Mouse (Mus musculus) brain, embryonic 14.5 days (tissue): ENCODE measurements at regions not wholly inside any gene's neighbourhood (a gene's known extent, or its start where the extent isn't known, plus 50 kb on each side); places are given as distances from the start of the nearest gene placed in this dataset.

Source experiments
- DNase-seq: peaks from one replicate; pipeline ENCODE4 v3.0.0-alpha.2; 2011; ENCODE audit warnings: low read depth
- CTCF ChIP-seq: fragments of 200-500 bp; IDR thresholded peaks from 2 replicates; pipeline ENCODE4 v1.5.1; 2012; ENCODE audit warnings: inconsistent platforms, mild to moderate bottlenecking, moderate library complexity, borderline replicate concordance; ENCODE audit not compliant: insufficient read depth, insufficient read length; ENCODE audit errors: extremely low read depth
- POLR2A ChIP-seq: fragments of 200-500 bp; IDR thresholded peaks from 2 replicates; pipeline ENCODE4 v1.6.1; 2012; ENCODE audit warnings: mild to moderate bottlenecking, inconsistent platforms, borderline replicate concordance; ENCODE audit not compliant: poor library complexity, insufficient read depth, insufficient read length, severe bottlenecking; ENCODE audit errors: extremely low read depth

- TF ChIP-seq CTCF: no peak
- TF ChIP-seq POLR2A: no peak
- DNase-seq: no peak
Observed at GRCm38 (mm10) chr5:73804556-73805230, 153.5 kb downstream of the Spata18 start.

- DNase-seq: no peak
- no peak for TF ChIP-seq CTCF
- no peak for TF ChIP-seq POLR2A
Observed at GRCm38 (mm10) chr5:73810660-73811059, 159.5 kb downstream of the Spata18 start.

GRCm38 (mm10) chr5:73811094-73811521 lies 159.9 kb downstream of the Spata18 start:
- no peak for TF ChIP-seq CTCF
- TF ChIP-seq POLR2A: no peak
- peak; percentile 2 for DNase-seq

- no peak for DNase-seq
- TF ChIP-seq CTCF (no peak), POLR2A (no peak)
Observed at GRCm38 (mm10) chr5:73815752-73816151, 164.6 kb downstream of the Spata18 start.

- TF ChIP-seq POLR2A (no peak), CTCF (no peak)
- no peak for DNase-seq
Observed at GRCm38 (mm10) chr5:73817180-73817579, 166.0 kb downstream of the Spata18 start.

- DNase-seq: peak; percentile 3
- TF ChIP-seq CTCF: no peak
- TF ChIP-seq POLR2A: no peak
Observed at GRCm38 (mm10) chr5:73821956-73822545, 170.9 kb downstream of the Spata18 start.

GRCm38 (mm10) chr5:73823421-73823820 lies 172.2 kb downstream of the Spata18 start:
- no peak for DNase-seq
- TF ChIP-seq POLR2A (no peak), CTCF (no peak)

- no peak for TF ChIP-seq POLR2A
- no peak for TF ChIP-seq CTCF
- DNase-seq: no peak
Observed at GRCm38 (mm10) chr5:73826941-73827340, 175.8 kb downstream of the Spata18 start.

GRCm38 (mm10) chr5:73833721-73834120 lies 182.5 kb downstream of the Spata18 start:
- no peak for DNase-seq
- TF ChIP-seq POLR2A (no peak), CTCF (no peak)

- DNase-seq: no peak
- TF ChIP-seq POLR2A (no peak), CTCF (no peak)
Observed at GRCm38 (mm10) chr5:73843776-73844175, 192.6 kb downstream of the Spata18 start.

GRCm38 (mm10) chr5:73846096-73846782 lies 195.1 kb downstream of the Spata18 start:
- DNase-seq: peak; percentile 46
- TF ChIP-seq POLR2A (no peak), CTCF (no peak)
